Comparison of ENCODE assay signal across 8 mouse cellular contexts in genomic region chr14:28507011-28507410, GRCm38 (mm10). TPM values are rescaled to one million over a fixed set of nuclear protein-coding genes. Genes with fewer than 3 reads are reported as not detected.
A peak's percentile ranks its signal among the peaks of the same experiment; 100 is the strongest.
DNase-seq lines count a peak whose midpoint lies in the region; ATAC-seq and TF ChIP-seq lines count a peak whose summit lies in the region.

No protein-coding gene starts in this region.

- no peak for TF ChIP-seq POLR2A in cerebellum, adult 2 months (IDR thresholded peaks at IDR 0.05; ENCODE audit: borderline replicate concordance, insufficient read depth, low read length)

- no peaks in the 10 kb centered on the region for H3K36me3 ChIP-seq in neural tube, embryonic 11.5 days (ENCODE audit: control insufficient read depth, insufficient read depth, low read length)
- H3K36me3 ChIP-seq in liver, embryonic 11.5 days (ENCODE audit: control insufficient read depth, insufficient read depth, low read length): no peaks in the 10 kb centered on the region
- no peaks in the 10 kb centered on the region for H3K36me3 ChIP-seq in stomach, postnatal 0 days (ENCODE audit: control insufficient read depth, insufficient read depth, low read length)

- WGBS in cerebellum, adult 2 months: 3% methylated on average over 15 of the region's 15 CpGs
- under 1% methylated on average over 15 of the region's 15 CpGs for WGBS in neural tube, embryonic 11.5 days
- WGBS in liver, embryonic 11.5 days: 2% methylated on average over 15 of the region's 15 CpGs
- WGBS in stomach, postnatal 0 days: under 1% methylated on average over 15 of the region's 15 CpGs

- peaks cover 9% of the 10 kb centered on the region; the same call in 1 of the 2 replicates for H3K4me1 ChIP-seq in cerebellum, adult 2 months (ENCODE audit: control insufficient read depth, insufficient read depth, low read length)
- H3K4me1 ChIP-seq in neural tube, embryonic 11.5 days (ENCODE audit: control insufficient read depth, insufficient read depth, low read length): peaks cover 17% of the 10 kb centered on the region; the same call in 1 of the 2 replicates
- H3K4me1 ChIP-seq in liver, embryonic 11.5 days (replicated peaks; ENCODE audit: control insufficient read depth, insufficient read depth, low read length): no peaks in the 10 kb centered on the region
- peaks cover 7% of the 10 kb centered on the region; the same call in 1 of the 2 replicates for H3K4me1 ChIP-seq in stomach, postnatal 0 days (replicated peaks; ENCODE audit: control insufficient read depth, insufficient read depth)

- H3K27me3 ChIP-seq in cerebellum, adult 2 months (ENCODE audit: control insufficient read depth, insufficient read depth, low read length): peaks cover 8% of the 10 kb centered on the region; the same call in 1 of the 2 replicates
- H3K27me3 ChIP-seq in neural tube, embryonic 11.5 days (ENCODE audit: control insufficient read depth, insufficient read depth, low read length): peaks cover 29% of the 10 kb centered on the region
- peaks cover 97% of the 10 kb centered on the region for H3K27me3 ChIP-seq in liver, embryonic 11.5 days (replicated peaks; ENCODE audit: control insufficient read depth, insufficient read depth, low read length)
- no peaks in the 10 kb centered on the region for H3K27me3 ChIP-seq in stomach, postnatal 0 days (ENCODE audit: control insufficient read depth, insufficient read depth, low read length)

- ATAC-seq in neural tube, embryonic 11.5 days (ENCODE audit: insufficient read depth, low FRiP score, low TSS enrichment): no peak
- ATAC-seq in liver, embryonic 11.5 days (replicated peaks; ENCODE audit: low FRiP score): no peak
- ATAC-seq in stomach, postnatal 0 days (ENCODE audit: low FRiP score, low TSS enrichment): no peak

- TF ChIP-seq CTCF in cerebellum, adult 2 months (IDR thresholded peaks at IDR 0.05; ENCODE audit: borderline replicate concordance, insufficient read depth, low read depth, low read length): no peak
- no peak for TF ChIP-seq CTCF in stomach, postnatal 0 days (IDR thresholded peaks at IDR 0.05; ENCODE audit: low read depth)

- peak overlapping the region; percentile 10; the same call in 1 of the 2 replicates for H3K9ac ChIP-seq in neural tube, embryonic 11.5 days (ENCODE audit: low read length)
- no peak overlapping the region for H3K9ac ChIP-seq in liver, embryonic 11.5 days (ENCODE audit: low read depth, low read length)
- H3K9ac ChIP-seq in stomach, postnatal 0 days (ENCODE audit: low read length): peak overlapping the region; percentile 48; the same call in 1 of the 2 replicates

- TF ChIP-seq EP300 in stomach, postnatal 0 days (optimal IDR thresholded peaks at IDR 0.05): no peak

- H3K27ac ChIP-seq in cerebellum, adult 2 months (ENCODE audit: insufficient read depth, low read length): no peak overlapping the region
- no peak overlapping the region for H3K27ac ChIP-seq in neural tube, embryonic 11.5 days (ENCODE audit: low read depth, low read length)
- H3K27ac ChIP-seq in liver, embryonic 11.5 days (ENCODE audit: low read depth, low read length): no peak overlapping the region
- no peak overlapping the region; the same call in 1 of the 2 replicates for H3K27ac ChIP-seq in stomach, postnatal 0 days (replicated peaks)

- peak in 1 of 2 experiments; percentile 3 for DNase-seq in cerebellum, adult 2 months
- DNase-seq in cerebellum, postnatal 36 days: no peak
- no peak for DNase-seq in neural tube, embryonic 11.5 days (ENCODE audit: low spot score)
- DNase-seq in neural tube, embryonic 10.5 days (ENCODE audit: extremely low spot score, low spot score): no peak
- DNase-seq in liver, embryonic 11.5 days (ENCODE audit: low spot score): no peak
- DNase-seq in stomach, postnatal 0 days (ENCODE audit: low spot score): no peak
- no peak for DNase-seq in cerebellum, adult 11 months
- DNase-seq in cerebellum, adult 18-20 months: no peak

- H3K4me3 ChIP-seq in cerebellum, adult 2 months (replicated peaks; ENCODE audit: insufficient read depth, low read depth, low read length): peak overlapping the region; percentile 43
- peak overlapping the region; percentile 61 for H3K4me3 ChIP-seq in neural tube, embryonic 11.5 days (ENCODE audit: low read depth, low read length)
- peak overlapping the region; percentile 55 for H3K4me3 ChIP-seq in liver, embryonic 11.5 days (ENCODE audit: low read depth, low read length)
- peak overlapping the region; percentile 73 for H3K4me3 ChIP-seq in stomach, postnatal 0 days (ENCODE audit: low read depth, low read length)

- no peaks in the 10 kb centered on the region for H3K9me3 ChIP-seq in neural tube, embryonic 11.5 days (ENCODE audit: control insufficient read depth, low read length)
- no peaks in the 10 kb centered on the region for H3K9me3 ChIP-seq in liver, embryonic 11.5 days (ENCODE audit: control insufficient read depth, low read length)
- no peaks in the 10 kb centered on the region for H3K9me3 ChIP-seq in stomach, postnatal 0 days (ENCODE audit: control insufficient read depth, low read length)

- H3K4me2 ChIP-seq in neural tube, embryonic 11.5 days (ENCODE audit: low read depth): peak overlapping the region; percentile 87
- peak overlapping the region; percentile 75 for H3K4me2 ChIP-seq in liver, embryonic 11.5 days
- peak overlapping the region; percentile 86 for H3K4me2 ChIP-seq in stomach, postnatal 0 days (replicated peaks; ENCODE audit: low read depth)

RNA-seq across cellular contexts. Expression of gene Wnt5a, which starts 2.5 kb away (rescaled TPM):
- 3.8 and 4.5 TPM in 2 replicates for polyA plus RNA-seq in cerebellum, adult 2 months (2012; rRNA removed)
- 12.6 and 13.8 TPM in 2 replicates for polyA plus RNA-seq in neural tube, embryonic 11.5 days (2014; fragmentation: Nextera tagmentation; extraction: Ambion mirVana)
- 2.2 and 3.7 TPM in 2 replicates for polyA plus RNA-seq in liver, embryonic 11.5 days (2014; fragmentation: Nextera tagmentation; extraction: Ambion mirVana)
- polyA plus RNA-seq in stomach, postnatal 0 days (2015; fragmentation: Nextera tagmentation; extraction: Ambion mirVana): 12.2 and 12.9 TPM in 2 replicates
